Mouse (Mus musculus): ENCODE measurements around the gene Vat1l.

DNA sequence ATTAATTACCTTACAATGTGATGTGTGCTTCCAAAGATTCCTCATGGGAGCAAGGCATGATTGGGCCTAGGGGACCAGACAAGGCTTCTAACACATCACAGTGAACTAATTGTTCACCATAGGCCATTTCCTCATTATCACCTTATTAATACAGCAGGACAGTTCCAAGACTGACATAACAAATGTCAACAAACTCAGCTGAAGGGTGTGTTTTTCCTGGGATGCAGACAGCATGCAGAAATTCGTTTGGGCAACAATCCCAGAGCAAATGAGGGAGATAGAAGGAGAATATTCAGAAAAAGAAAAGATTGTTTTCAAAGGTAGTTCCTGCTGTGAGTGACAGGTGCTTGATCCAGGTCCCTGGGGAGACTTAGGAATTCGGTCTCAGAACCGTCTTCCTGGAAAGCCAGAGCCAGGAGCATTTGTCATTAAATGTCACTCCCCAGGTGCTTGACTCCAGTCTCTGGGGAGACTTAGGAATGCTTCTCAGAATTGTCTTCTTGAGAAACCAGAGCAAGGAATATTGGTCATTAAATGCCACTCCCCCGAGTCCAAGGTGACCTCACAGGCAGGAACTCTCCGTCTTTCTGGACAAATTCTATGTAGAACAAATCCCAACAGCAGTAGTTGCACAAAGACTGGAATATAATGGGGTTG lies 109.4 kb downstream of the Vat1l start:
- TF ChIP-seq CTCF (IDR thresholded peaks at IDR 0.05; ENCODE audit: borderline replicate concordance, insufficient read depth, low read depth, low read length): no peak
- TF ChIP-seq POLR2A (IDR thresholded peaks at IDR 0.05; ENCODE audit: borderline replicate concordance, insufficient read depth, low read length): no peak
